Mouse (Mus musculus): Measurements from ENCODE around the gene Acp7. TPM values are rescaled to one million over a fixed set of nuclear protein-coding genes. Genes with fewer than 3 reads are reported as not detected.

Acp7 gene
- polyA plus RNA-seq, 1 experiment from 2014 or later, result not detected

DNA sequence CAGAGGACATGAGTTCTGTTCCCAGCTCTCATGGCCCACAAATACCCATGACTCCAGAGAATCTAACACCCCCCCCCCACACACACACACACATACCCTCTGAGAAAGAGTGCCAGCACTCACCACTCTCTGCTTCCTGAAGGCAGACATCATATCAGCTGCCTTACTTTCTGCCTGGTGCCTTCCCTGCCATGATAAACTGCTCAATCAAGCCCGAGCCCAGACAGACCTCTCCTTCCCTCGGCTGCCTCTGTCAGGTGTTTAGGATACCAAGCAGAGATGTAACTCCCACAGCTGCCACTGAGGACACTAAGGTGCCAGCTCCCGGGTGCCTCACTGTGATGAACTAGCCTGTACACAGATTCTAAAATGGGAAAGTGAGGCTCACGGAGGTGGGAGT is 46.7 kb downstream of the Acp7 start:
- no peaks in the 10 kb centered on the region for H3K27me3 ChIP-seq (replicated peaks; ENCODE audit: control insufficient read depth, insufficient read depth, low read length)
- no peaks in the 10 kb centered on the region for H3K36me3 ChIP-seq (ENCODE audit: control insufficient read depth, insufficient read depth, low read length)
- H3K4me2 ChIP-seq (ENCODE audit: low read length), result no peak overlapping the region
- DNase-seq (ENCODE audit: low spot score), result no peak
- H3K9me3 ChIP-seq (replicated peaks; ENCODE audit: control insufficient read depth, low read length), result no peaks in the 10 kb centered on the region
- H3K4me3 ChIP-seq (ENCODE audit: low read depth, low read length), result no peak overlapping the region
- ATAC-seq, result no peak
- H3K27ac ChIP-seq (ENCODE audit: low read depth, low read length), result no peak overlapping the region
- no peak overlapping the region for H3K9ac ChIP-seq (ENCODE audit: low read length)
- H3K4me1 ChIP-seq (ENCODE audit: control insufficient read depth, insufficient read depth, low read length), result peaks cover 9% of the 10 kb centered on the region
- 84% methylated on average over 4 of the region's 4 CpGs for WGBS

DNA sequence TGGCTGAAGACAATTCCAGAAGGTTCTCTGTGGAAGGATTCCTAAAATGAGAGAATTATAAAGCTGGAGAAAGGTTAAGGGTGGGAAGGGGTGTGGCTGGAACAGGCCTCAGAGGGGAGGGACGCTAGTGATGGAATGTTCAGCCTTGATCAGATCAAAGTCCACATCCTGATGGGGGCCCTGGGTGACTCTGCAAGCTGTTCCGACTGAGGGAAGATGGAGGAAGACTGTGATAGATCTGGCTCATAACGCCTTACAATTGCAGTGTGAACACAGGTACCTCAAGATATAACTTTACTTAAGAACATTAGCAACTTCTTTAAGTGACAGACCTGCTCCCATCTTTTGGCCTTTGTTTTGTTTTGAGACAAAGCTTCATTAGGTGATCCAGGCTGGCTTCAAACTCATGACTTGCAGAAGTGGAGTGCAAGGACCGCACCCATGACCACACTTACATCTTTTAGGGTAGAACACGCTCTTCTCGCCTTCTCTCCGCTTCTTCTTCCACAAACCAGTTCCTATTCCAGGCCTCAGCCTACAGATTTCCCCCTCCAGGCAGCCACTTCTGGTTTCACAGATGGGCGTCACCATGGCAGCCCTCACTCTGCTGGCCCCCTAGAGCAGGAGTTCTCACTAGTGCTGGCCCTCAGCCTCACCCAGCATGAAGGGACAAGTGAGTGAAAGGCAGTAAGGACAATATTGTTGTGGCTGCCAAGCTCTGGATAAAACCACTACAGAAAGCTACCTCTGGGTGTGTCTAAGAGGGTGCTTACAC is 47.4 kb downstream of the Acp7 start:
- Histone ChIP-seq H3K4me3 (ENCODE audit: low read depth, low read length) (no peak overlapping the region), H3K36me3 (ENCODE audit: control insufficient read depth, insufficient read depth, low read length) (no peaks in the 10 kb centered on the region), H3K9me3 (replicated peaks; ENCODE audit: control insufficient read depth, low read length) (no peaks in the 10 kb centered on the region), H3K27ac (ENCODE audit: low read depth, low read length) (peak overlapping the region; percentile 60; the same call in 1 of the 2 replicates), H3K4me1 (ENCODE audit: control insufficient read depth, insufficient read depth, low read length) (peaks cover 9% of the 10 kb centered on the region), H3K27me3 (replicated peaks; ENCODE audit: control insufficient read depth, insufficient read depth, low read length) (no peaks in the 10 kb centered on the region), H3K9ac (ENCODE audit: low read length) (no peak overlapping the region), H3K4me2 (ENCODE audit: low read length) (no peak overlapping the region)
- ATAC-seq (no peak), DNase-seq (ENCODE audit: low spot score) (no peak)
- WGBS, result 82% methylated on average over 8 of the region's 8 CpGs

DNA sequence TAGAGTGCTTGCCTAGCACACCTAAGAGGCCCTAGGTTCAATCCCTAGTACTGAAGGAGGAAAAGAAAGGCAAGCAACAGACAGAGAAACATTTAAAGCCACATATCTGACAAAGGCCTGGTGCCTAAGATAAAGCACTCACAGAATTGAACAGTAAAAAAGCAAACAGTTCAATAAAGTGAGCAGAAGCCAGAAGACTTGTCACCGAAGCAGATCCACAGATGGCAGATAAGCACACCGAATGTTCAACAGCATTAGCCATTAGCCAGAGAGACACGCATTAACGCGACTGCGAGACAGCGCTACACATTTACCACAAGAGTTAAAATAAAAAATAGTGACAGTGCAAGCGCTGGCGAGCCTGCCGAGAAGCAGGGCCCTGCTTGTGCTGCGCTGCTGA is 48.3 kb downstream of the Acp7 start:
- H3K27ac ChIP-seq (ENCODE audit: low read depth, low read length), result peak overlapping the region; percentile 60; the same call in 1 of the 2 replicates

DNA sequence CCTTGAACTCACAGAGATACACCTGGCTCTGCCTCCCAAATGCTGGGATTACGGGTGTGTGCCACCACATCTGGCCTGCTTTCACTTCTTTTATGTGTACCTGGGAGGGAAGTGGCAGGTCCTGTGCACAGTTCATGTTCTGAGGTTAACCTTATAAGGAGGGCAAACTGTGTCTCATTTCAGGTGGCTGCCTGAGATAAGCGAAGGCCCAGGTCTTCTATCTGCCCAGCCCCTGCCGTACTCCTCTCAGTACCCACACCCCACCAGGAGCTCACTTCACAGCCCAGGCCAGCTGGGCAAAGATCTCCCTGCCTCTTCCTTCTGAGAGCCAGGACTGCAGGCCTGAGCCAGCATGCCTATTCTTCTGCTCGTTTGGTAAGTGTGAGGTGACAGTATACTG is 49.4 kb downstream of the Acp7 start:
- WGBS, result 83% methylated on average over 4 of the region's 4 CpGs

More for the DNA sequence above, 48.3 kb downstream of the Acp7 start:
- no peak overlapping the region for H3K4me2 ChIP-seq (ENCODE audit: low read length)
- H3K9me3 ChIP-seq (replicated peaks; ENCODE audit: control insufficient read depth, low read length), result no peaks in the 10 kb centered on the region
- ATAC-seq (no peak), DNase-seq (ENCODE audit: low spot score) (peak; percentile 39)
- no peak overlapping the region for H3K9ac ChIP-seq (ENCODE audit: low read length)
- peaks cover 9% of the 10 kb centered on the region for H3K4me1 ChIP-seq (ENCODE audit: control insufficient read depth, insufficient read depth, low read length)
- 78% methylated on average over 11 of the region's 11 CpGs for WGBS
- H3K27me3 ChIP-seq (replicated peaks; ENCODE audit: control insufficient read depth, insufficient read depth, low read length), result no peaks in the 10 kb centered on the region
- H3K4me3 ChIP-seq (ENCODE audit: low read depth, low read length), result no peak overlapping the region
- H3K36me3 ChIP-seq (ENCODE audit: control insufficient read depth, insufficient read depth, low read length), result no peaks in the 10 kb centered on the region

DNA sequence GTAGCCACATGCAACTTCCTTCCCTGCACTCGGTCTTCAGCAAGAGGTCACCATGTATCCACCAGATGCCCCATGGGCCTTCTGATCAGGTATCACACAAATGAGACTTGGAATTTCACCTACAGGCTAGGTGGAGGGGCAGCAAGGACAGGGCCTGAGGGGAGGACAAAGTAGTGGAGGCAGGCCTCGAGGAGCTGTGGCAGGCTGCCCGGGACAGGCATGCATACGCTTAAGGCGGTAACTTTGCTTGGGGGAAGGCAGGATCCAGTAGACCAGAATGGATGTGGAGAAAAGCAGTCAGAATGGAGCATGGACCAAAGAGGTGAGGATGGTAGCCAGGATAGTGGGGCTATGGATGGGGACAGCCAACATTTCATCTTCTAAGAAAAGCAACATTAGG is 51.3 kb downstream of the Acp7 start:
- H3K36me3 ChIP-seq (ENCODE audit: control insufficient read depth, insufficient read depth, low read length), result no peaks in the 10 kb centered on the region
- peaks cover 2% of the 10 kb centered on the region for H3K4me1 ChIP-seq (ENCODE audit: control insufficient read depth, insufficient read depth, low read length)
- no peak for ATAC-seq
- no peak overlapping the region for H3K4me2 ChIP-seq (ENCODE audit: low read length)
- H3K4me3 ChIP-seq (ENCODE audit: low read depth, low read length), result no peak overlapping the region
- WGBS, result 69% methylated on average over 5 of the region's 5 CpGs
- H3K27ac ChIP-seq (ENCODE audit: low read depth, low read length), result no peak overlapping the region
- DNase-seq (ENCODE audit: low spot score), result no peak
- no peak overlapping the region for H3K9ac ChIP-seq (ENCODE audit: low read length)
- H3K27me3 ChIP-seq (replicated peaks; ENCODE audit: control insufficient read depth, insufficient read depth, low read length), result no peaks in the 10 kb centered on the region
- no peaks in the 10 kb centered on the region for H3K9me3 ChIP-seq (replicated peaks; ENCODE audit: control insufficient read depth, low read length)

More for the DNA sequence above, 49.4 kb downstream of the Acp7 start:
- DNase-seq (ENCODE audit: low spot score) (no peak), ATAC-seq (no peak)
- no peak overlapping the region for H3K4me3 ChIP-seq (ENCODE audit: low read depth, low read length)
- no peaks in the 10 kb centered on the region for H3K27me3 ChIP-seq (replicated peaks; ENCODE audit: control insufficient read depth, insufficient read depth, low read length)
- no peaks in the 10 kb centered on the region for H3K9me3 ChIP-seq (replicated peaks; ENCODE audit: control insufficient read depth, low read length)
- H3K9ac ChIP-seq (ENCODE audit: low read length), result no peak overlapping the region
- no peak overlapping the region for H3K4me2 ChIP-seq (ENCODE audit: low read length)
- peaks cover 4% of the 10 kb centered on the region for H3K4me1 ChIP-seq (ENCODE audit: control insufficient read depth, insufficient read depth, low read length)
- peak overlapping the region; percentile 33; the same call in 1 of the 2 replicates for H3K27ac ChIP-seq (ENCODE audit: low read depth, low read length)
- no peaks in the 10 kb centered on the region for H3K36me3 ChIP-seq (ENCODE audit: control insufficient read depth, insufficient read depth, low read length)

DNA sequence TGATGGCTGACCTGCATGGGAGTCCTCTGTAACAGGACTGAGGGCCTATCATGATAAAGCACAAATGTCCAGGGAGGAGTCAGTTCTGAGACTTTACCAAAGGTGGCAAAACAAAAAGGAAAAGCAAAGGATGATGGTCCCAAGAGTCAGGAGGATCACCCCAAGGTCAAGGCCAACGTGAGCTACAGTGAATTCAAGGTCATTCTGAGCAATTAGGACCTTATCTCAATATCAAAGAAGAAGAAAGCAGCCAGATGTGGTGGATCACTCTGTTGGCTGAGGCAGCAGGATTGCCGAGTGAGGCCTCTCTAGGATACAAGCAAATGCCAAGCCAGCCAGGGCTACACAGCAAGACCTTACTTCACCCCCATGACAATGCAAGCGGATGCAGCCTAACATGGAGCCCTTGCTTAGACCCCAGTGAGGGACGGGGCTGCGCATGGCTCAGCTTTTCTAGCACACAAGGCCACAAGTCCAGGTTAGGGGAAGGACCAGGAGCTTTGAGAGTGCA is 52.5 kb downstream of the Acp7 start:
- no peak for DNase-seq (ENCODE audit: low spot score)
- ATAC-seq, result no peak
- 85% methylated on average over 5 of the region's 5 CpGs for WGBS
- Histone ChIP-seq H3K36me3 (ENCODE audit: control insufficient read depth, insufficient read depth, low read length) (no peaks in the 10 kb centered on the region), H3K9ac (ENCODE audit: low read length) (no peak overlapping the region), H3K4me3 (ENCODE audit: low read depth, low read length) (no peak overlapping the region), H3K9me3 (replicated peaks; ENCODE audit: control insufficient read depth, low read length) (no peaks in the 10 kb centered on the region), H3K4me1 (ENCODE audit: control insufficient read depth, insufficient read depth, low read length) (no peaks in the 10 kb centered on the region; the same call in none of the 2 replicates), H3K4me2 (ENCODE audit: low read length) (no peak overlapping the region), H3K27me3 (replicated peaks; ENCODE audit: control insufficient read depth, insufficient read depth, low read length) (no peaks in the 10 kb centered on the region), H3K27ac (ENCODE audit: low read depth, low read length) (no peak overlapping the region)

DNA sequence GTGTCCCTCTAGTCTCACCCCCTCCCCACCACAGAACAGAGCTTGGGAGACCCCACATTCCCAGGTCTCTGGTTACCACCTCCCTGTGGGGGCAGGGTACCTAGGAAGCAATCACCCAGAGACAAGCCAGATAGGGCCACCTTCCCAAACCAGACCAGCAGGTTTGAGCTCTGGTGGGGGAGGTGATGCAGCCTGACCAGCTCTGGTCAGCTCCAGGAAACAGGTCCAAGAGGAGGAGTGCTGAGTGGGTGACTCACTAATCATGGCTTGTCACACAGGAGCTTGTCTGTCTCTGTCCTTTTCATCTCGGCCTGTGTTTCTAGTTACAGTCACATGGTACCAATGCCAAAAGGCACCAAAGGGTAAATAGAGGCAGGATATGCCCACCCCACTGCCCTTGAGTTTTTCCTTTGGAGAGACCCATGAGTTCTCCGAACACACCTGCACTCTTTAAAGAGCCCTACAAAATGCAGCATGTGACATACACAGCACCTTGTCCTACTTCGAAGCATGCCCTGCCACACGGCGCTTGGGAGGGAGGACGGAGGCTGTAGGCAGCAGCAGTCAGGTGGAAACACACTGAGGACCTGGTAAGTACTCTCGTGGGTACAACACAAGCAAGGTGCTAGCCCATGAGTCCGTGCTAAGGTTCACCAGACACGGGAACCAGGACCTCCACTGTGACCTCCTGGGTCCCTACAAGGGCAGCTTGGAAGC is 53.1 kb downstream of the Acp7 start:
- Histone ChIP-seq H3K27me3 (replicated peaks; ENCODE audit: control insufficient read depth, insufficient read depth, low read length) (no peaks in the 10 kb centered on the region), H3K9me3 (replicated peaks; ENCODE audit: control insufficient read depth, low read length) (no peaks in the 10 kb centered on the region), H3K36me3 (ENCODE audit: control insufficient read depth, insufficient read depth, low read length) (no peaks in the 10 kb centered on the region), H3K27ac (ENCODE audit: low read depth, low read length) (no peak overlapping the region), H3K4me1 (ENCODE audit: control insufficient read depth, insufficient read depth, low read length) (no peaks in the 10 kb centered on the region; the same call in none of the 2 replicates), H3K4me2 (ENCODE audit: low read length) (no peak overlapping the region), H3K9ac (ENCODE audit: low read length) (no peak overlapping the region), H3K4me3 (ENCODE audit: low read depth, low read length) (no peak overlapping the region)
- 88% methylated on average over 9 of the region's 9 CpGs for WGBS
- ATAC-seq (no peak), DNase-seq (ENCODE audit: low spot score) (no peak)

DNA sequence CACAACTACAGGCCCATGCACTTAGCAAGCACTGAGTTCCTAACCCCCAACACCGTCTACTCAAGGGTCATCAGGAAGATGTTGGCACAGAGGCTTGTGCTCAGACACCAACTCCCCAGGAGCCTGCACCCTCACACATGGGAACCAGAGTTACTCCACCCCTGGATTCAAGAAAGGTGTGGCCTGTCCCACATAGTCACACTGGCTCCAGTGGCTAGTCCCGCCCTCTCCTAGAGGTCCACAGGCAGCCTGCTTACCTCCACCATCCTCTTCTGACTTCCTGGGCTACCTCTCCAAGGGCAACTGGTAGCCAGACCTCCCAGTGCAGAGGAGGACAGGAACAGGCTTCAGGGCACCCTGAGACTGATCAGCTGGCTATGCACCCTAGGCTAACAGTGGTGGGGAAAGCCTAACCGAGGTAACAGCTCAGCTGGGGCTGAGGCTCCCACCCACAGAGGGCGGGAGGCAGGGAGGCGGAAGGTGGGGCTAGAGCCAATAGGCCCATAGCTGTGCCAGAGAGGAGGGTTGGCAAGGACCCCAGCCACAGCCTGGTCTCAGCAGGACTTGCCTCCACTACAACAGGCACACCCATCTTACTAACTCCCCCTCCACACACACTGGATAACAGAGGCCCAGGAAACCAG is 54.7 kb downstream of the Acp7 start:
- H3K9ac ChIP-seq (ENCODE audit: low read length), result no peak overlapping the region
- 69% methylated on average over 5 of the region's 5 CpGs for WGBS

More for the DNA sequence above, 54.7 kb downstream of the Acp7 start:
- no peak overlapping the region for H3K4me3 ChIP-seq (ENCODE audit: low read depth, low read length)
- ATAC-seq (no peak), DNase-seq (ENCODE audit: low spot score) (peak; percentile 39)
- no peaks in the 10 kb centered on the region for H3K36me3 ChIP-seq (ENCODE audit: control insufficient read depth, insufficient read depth, low read length)
- no peak overlapping the region for H3K27ac ChIP-seq (ENCODE audit: low read depth, low read length)
- no peaks in the 10 kb centered on the region for H3K9me3 ChIP-seq (replicated peaks; ENCODE audit: control insufficient read depth, low read length)
- H3K27me3 ChIP-seq (replicated peaks; ENCODE audit: control insufficient read depth, insufficient read depth, low read length), result no peaks in the 10 kb centered on the region
- H3K4me2 ChIP-seq (ENCODE audit: low read length), result no peak overlapping the region
- no peaks in the 10 kb centered on the region; the same call in none of the 2 replicates for H3K4me1 ChIP-seq (ENCODE audit: control insufficient read depth, insufficient read depth, low read length)

Measured in forebrain, embryonic 14.5 days (tissue).